Mouse (Mus musculus): Measurements from ENCODE around the gene Tas2r117. TPM values are rescaled to one million over a fixed set of nuclear protein-coding genes. Genes with fewer than 3 reads are reported as not detected.

The Tas2r117 gene
- total RNA-seq (2022), result not detected

DNA sequence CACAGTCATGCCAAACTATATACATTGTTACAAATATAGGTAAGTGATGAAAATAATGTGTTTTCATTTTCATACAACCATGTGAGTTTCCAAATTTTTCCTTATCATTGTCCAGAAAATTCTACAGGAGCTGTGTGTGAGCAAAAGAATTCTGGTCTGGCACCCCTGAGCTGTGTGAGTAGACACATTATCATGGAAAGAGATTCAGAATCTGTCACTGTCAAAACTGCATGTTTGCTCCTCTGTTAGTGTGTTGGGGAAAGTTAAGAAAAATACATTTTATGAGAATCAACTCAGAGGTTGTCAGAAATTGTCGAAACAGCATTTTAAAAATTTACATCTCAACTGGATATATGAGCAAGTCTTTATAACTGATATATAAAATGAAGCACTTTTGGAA is at the start of gene Tas2r117:
TSS of gene Tas2r117 (plus strand) at position 301 of the 400 bp plus-strand sequence.
- no peak for DNase-seq (ENCODE audit: low spot score in 2 of 2)

DNA sequence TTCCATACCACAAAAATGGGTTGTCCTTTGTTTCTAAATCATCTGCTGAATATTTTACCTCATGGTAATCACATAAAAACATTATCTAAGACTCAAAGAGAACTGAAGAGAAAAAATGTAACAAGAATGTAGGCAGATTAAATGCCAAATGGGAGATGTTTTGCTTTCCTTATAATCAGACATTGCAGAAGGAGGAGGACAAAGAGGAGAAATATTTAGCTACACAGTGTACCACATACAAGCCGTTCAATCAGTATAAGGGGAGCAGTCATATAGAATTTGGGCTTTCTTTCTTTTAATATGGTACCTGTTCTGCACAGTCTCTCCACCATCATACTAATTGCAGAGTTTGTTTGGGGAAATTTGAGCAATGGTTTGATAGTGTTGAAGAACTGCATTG is 48.2 kb upstream of the Tas2r117 start, which contains the start of gene Tas2r124:
TSS of gene Tas2r124 (plus strand) at position 301 of the 400 bp plus-strand sequence.
- DNase-seq (ENCODE audit: low spot score in 2 of 2), result no peak

DNA sequence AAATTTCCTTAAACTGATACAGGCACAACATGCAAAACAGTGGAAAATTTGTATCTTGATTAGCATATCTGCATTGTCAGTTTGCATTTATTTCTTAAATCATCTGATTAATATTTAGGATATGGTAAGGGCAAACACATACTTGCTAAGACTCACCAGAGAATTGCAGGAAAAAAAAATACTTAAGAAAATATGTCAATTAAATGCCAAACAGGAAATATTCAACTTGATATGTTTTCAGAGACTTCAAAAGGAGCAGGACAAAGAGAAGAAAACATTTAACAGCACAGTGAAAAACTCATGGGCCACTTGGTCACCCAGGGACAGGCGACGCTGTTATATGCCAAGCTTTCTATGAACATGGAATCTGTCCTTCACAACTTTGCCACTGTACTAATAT is 40.8 kb upstream of the Tas2r117 start, which contains the start of gene Tas2r102:
TSS of gene Tas2r102 (plus strand) at position 301 of the 400 bp plus-strand sequence.
- no peak for DNase-seq (ENCODE audit: low spot score in 2 of 2)

DNA sequence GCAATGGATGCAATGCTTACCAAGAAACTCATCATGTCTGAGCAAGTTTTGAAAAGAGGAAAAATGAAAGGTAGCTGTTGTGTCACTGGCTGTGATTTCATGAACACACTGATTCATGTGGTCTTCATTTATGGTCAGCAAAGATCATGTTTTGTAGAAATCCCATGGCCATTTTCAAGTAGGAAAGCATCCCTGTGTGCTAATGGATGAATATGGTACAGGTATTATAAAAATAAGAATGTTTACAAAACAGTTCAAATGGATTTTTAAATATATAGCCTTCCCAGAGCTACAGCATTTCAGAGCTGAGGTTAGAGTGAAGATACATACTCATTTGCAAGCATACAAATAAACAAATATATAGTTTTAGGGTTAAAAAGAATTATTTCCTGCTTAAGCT is 24.6 kb upstream of the Tas2r117 start, which contains the start of gene Tas2r136:
TSS of gene Tas2r136 (minus strand) at position 101 of the 400 bp plus-strand sequence.
- DNase-seq (ENCODE audit: low spot score in 2 of 2), result no peak

DNA sequence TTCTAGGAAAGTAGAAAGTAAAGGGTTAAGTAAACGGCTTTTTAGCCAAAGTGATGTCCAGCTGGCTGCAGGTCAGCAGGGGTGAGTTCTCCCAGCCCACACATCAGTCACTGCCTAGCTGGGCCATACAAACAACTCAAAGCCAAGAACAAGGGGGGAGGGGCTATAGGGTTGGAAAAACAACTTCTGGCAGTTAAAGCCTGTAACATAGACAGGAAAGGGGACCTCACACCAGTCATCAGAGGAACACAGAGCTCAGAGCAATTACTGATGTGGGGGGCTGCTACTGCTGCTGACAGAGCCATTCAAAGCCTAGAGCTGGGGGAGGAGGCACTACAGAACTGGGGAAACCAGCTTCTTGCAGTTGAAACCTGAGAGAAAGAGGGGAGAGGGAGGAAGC is 7.2 kb upstream of the Tas2r117 start:
- DNase-seq (ENCODE audit: low spot score in 2 of 2), result no peak

DNA sequence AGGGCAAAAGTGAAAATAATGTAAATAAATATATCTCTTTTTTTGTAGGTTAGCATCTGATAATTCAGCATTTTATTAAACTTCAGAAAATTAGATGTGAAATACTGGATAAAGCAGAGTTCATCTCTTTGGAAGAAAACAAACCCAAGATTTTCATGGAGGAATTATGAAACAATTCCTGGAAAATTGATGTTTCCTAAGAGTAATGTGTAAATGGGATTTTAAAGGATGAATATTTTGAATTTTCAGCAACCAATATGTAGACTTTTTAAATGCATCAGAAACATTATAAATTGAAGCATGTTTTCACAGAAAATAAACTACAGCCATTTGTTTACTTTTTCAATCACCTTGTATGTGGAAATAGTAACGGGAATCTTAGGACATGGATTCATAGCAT is 44.2 kb downstream of the Tas2r117 start, which contains the start of gene Tas2r123:
TSS of gene Tas2r123 (plus strand) at position 301 of the 400 bp plus-strand sequence.
- DNase-seq (ENCODE audit: low spot score in 2 of 2), result no peak

Other genes with a start within 250 kb of the Tas2r117 start
- not detected for gene Prh1, start 233.0 kb upstream of the Tas2r117 start, total RNA-seq (2022)
- gene Prp2, start 206.9 kb upstream of the Tas2r117 start, total RNA-seq (2022), result not detected
- not detected for gene A630073D07Rik, start 151.3 kb upstream of the Tas2r117 start, total RNA-seq (2022)
- gene Tas2r120, start 145.9 kb upstream of the Tas2r117 start, total RNA-seq (2022), result not detected
- not detected for gene Tas2r121, start 101.8 kb upstream of the Tas2r117 start, total RNA-seq (2022)
- gene Tas2r122, start 90.9 kb upstream of the Tas2r117 start, total RNA-seq (2022), result not detected
- gene Tas2r115, start 64.8 kb upstream of the Tas2r117 start, total RNA-seq (2022), result not detected
- gene Tas2r124, start 48.1 kb upstream of the Tas2r117 start, total RNA-seq (2022), result not detected
- gene Tas2r102, start 40.7 kb upstream of the Tas2r117 start, total RNA-seq (2022), result not detected
- not detected for gene Tas2r136, start 24.7 kb upstream of the Tas2r117 start, total RNA-seq (2022)
- gene Tas2r123, start 44.3 kb downstream of the Tas2r117 start, total RNA-seq (2022), result not detected
- not detected for gene Tas2r116, start 52.6 kb downstream of the Tas2r117 start, total RNA-seq (2022)
- gene Tas2r110, start 65.2 kb downstream of the Tas2r117 start, total RNA-seq (2022), result not detected
- not detected for gene Tas2r113, start 90.2 kb downstream of the Tas2r117 start, total RNA-seq (2022)
- gene Tas2r125, start 106.8 kb downstream of the Tas2r117 start, total RNA-seq (2022), result not detected
- not detected for gene Tas2r129, start 148.3 kb downstream of the Tas2r117 start, total RNA-seq (2022)
- gene Tas2r131, start 155.1 kb downstream of the Tas2r117 start, total RNA-seq (2022), result not detected
- gene Tas2r109, start 178.1 kb downstream of the Tas2r117 start, total RNA-seq (2022), result not detected
- gene Tas2r103, start 234.3 kb downstream of the Tas2r117 start, total RNA-seq (2022), result not detected